Mouse (Mus musculus): Measurements from ENCODE around the gene 2410004B18Rik.
A peak's percentile ranks its signal among the peaks of the same experiment; 100 is the strongest.

The 2410004B18Rik gene

GRCm38 (mm10) chr3:145929525-145930400, 8.1 kb upstream of the 2410004B18Rik start:
- no peak for DNase-seq (ENCODE audit: low spot score in 2 of 2)

GRCm38 (mm10) chr3:145933845-145934244, 4.0 kb upstream of the 2410004B18Rik start:
- DNase-seq (ENCODE audit: low spot score in 2 of 2): no peak

- peak in 1 of 2 experiments; percentile 43 for DNase-seq (ENCODE audit: low spot score in 2 of 2)
These were observed 863 bp downstream of the 2410004B18Rik start for GRCm38 (mm10) chr3:145938405-145939349.

GRCm38 (mm10) chr3:145939402-145939801, 1.6 kb downstream of the 2410004B18Rik start:
- no peak for DNase-seq (ENCODE audit: low spot score in 2 of 2)

- no peak for DNase-seq (ENCODE audit: low spot score in 2 of 2)
These were observed 2.2 kb downstream of the 2410004B18Rik start for GRCm38 (mm10) chr3:145939971-145940370.

- peak; percentile 61 to 82 for DNase-seq (ENCODE audit: low spot score in 2 of 2)
These were observed 4.2 kb downstream of the 2410004B18Rik start for GRCm38 (mm10) chr3:145941971-145942370.

GRCm38 (mm10) chr3:145944348-145944747, 6.5 kb downstream of the 2410004B18Rik start:
- no peak for DNase-seq (ENCODE audit: low spot score in 2 of 2)

- no peak for DNase-seq (ENCODE audit: low spot score in 2 of 2)
These were observed 8.1 kb downstream of the 2410004B18Rik start for GRCm38 (mm10) chr3:145945904-145946303.

GRCm38 (mm10) chr3:145946654-145947053, 8.8 kb downstream of the 2410004B18Rik start:
- DNase-seq (ENCODE audit: low spot score in 2 of 2): no peak

GRCm38 (mm10) chr3:145947539-145948204, 9.9 kb downstream of the 2410004B18Rik start:
- no peak for DNase-seq (ENCODE audit: low spot score in 2 of 2)

GRCm38 (mm10) chr3:145950034-145950814, 12.4 kb downstream of the 2410004B18Rik start:
- peak in 1 of 2 experiments; percentile 20 for DNase-seq (ENCODE audit: low spot score in 2 of 2)

GRCm38 (mm10) chr3:145950815-145951130, 13.0 kb downstream of the 2410004B18Rik start:
- DNase-seq (ENCODE audit: low spot score in 2 of 2): no peak

- DNase-seq (ENCODE audit: low spot score in 2 of 2): no peak
These were observed 13.7 kb downstream of the 2410004B18Rik start for GRCm38 (mm10) chr3:145951287-145952165.

- DNase-seq (ENCODE audit: low spot score in 2 of 2): no peak
These were observed 15.1 kb downstream of the 2410004B18Rik start for GRCm38 (mm10) chr3:145952945-145953344.

GRCm38 (mm10) chr3:145953411-145953810, 15.6 kb downstream of the 2410004B18Rik start:
- DNase-seq (ENCODE audit: low spot score in 2 of 2): no peak

GRCm38 (mm10) chr3:145959824-145960223, 22.0 kb downstream of the 2410004B18Rik start:
- no peak for DNase-seq (ENCODE audit: low spot score in 2 of 2)

GRCm38 (mm10) chr3:145962411-145962810, 24.6 kb downstream of the 2410004B18Rik start:
- no peak for DNase-seq (ENCODE audit: low spot score in 2 of 2)

GRCm38 (mm10) chr3:145963101-145964017, 25.5 kb downstream of the 2410004B18Rik start:
- DNase-seq (ENCODE audit: low spot score in 2 of 2): no peak

GRCm38 (mm10) chr3:145964018-145964387, 26.2 kb downstream of the 2410004B18Rik start:
- no peak for DNase-seq (ENCODE audit: low spot score in 2 of 2)
